Mouse (Mus musculus) kidney, embryonic 15.5 days (tissue): Measurements from ENCODE around the gene Vopp1. TPM values are rescaled to one million over a fixed set of nuclear protein-coding genes. Genes with fewer than 3 reads are reported as not detected.

Source experiments
- ATAC-seq: fragments of 200-750 bp; cut with Nextera tagmentation; replicated peaks from 2 replicates; pipeline ENCODE4 v1.8.0; 2017; ENCODE audit warnings: moderate TSS enrichment; ENCODE audit not compliant: low FRiP score
- H3K27ac ChIP-seq: fragments of 300-500 bp; sonication (generic); 2 replicates; pipeline ENCODE4 v1.5.1; 2015; ENCODE audit warnings: mild to moderate bottlenecking, inconsistent platforms
- H3K27me3 ChIP-seq: fragments of 300-500 bp; sonication (generic); 2 replicates; pipeline ENCODE4 v1.6.1; 2015; ENCODE audit warnings: inconsistent platforms
- H3K36me3 ChIP-seq: fragments of 300-500 bp; sonication (generic); 2 replicates; pipeline ENCODE4 v1.6.1; 2015; ENCODE audit warnings: inconsistent platforms
- H3K4me1 ChIP-seq: fragments of 300-500 bp; sonication (generic); 2 replicates; pipeline ENCODE4 v1.6.1; 2015; ENCODE audit warnings: inconsistent platforms
- H3K4me2 ChIP-seq: fragments of 300-500 bp; sonication (generic); 2 replicates; pipeline ENCODE4 v1.6.1; 2015; ENCODE audit warnings: moderate library complexity, mild to moderate bottlenecking, inconsistent platforms
- H3K4me3 ChIP-seq: fragments of 300-500 bp; sonication (generic); replicated peaks from 2 replicates; pipeline ENCODE4 v1.5.1; 2015; ENCODE audit warnings: mild to moderate bottlenecking, inconsistent platforms
- H3K9ac ChIP-seq: fragments of 300-500 bp; sonication (generic); 2 replicates; pipeline ENCODE4 v1.6.1; 2015; ENCODE audit warnings: mild to moderate bottlenecking, inconsistent platforms
- H3K9me3 ChIP-seq: fragments of 300-500 bp; sonication (generic); replicated peaks from 2 replicates; pipeline ENCODE4 v1.6.1; 2016; ENCODE audit warnings: inconsistent platforms
- WGBS: fragments of 180-500 bp; shearing (Covaris S2); methylation state at CpG from one replicate; pipeline ENCODE4 v1.1.7; 2015; ENCODE audit warnings: mixed read lengths; 5-methylcytosine and 5-hydroxymethylcytosine counted together
- polyA plus RNA-seq: library from polyadenylated mRNA; unstranded; fragments of >200 nt; fragmentation: Nextera tagmentation; extraction: Ambion mirVana; gene quantifications from 2 replicates; pipeline ENCODE4 v1.2.1, GENCODE M21; 2015

Vopp1 gene
- polyA plus RNA-seq, 1 experiment from 2014 or later: 44.8 TPM

DNA sequence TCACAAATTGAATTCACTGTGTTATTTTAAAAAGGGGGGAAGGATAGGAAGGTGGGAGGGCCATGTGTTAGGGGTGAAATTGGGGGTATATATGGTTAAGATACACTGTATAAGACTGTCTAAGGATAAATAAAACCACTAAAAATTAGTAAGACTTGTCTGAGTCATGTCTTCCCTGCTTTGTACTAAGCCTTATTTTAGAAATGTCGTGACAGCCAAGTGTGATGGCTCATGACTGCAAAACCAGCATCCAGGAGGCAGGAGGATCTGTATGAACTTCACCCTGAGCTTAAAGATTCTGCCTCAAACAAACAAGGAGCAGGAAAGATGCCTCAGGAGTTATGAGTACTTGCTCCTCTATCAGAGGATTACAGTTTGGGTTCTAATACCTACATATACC, 140.8 kb downstream of the Vopp1 start:
- ATAC-seq: no peak
- Histone ChIP-seq H3K27me3 (no peaks in the 10 kb centered on the region), H3K4me2 (no peak overlapping the region), H3K4me1 (no peaks in the 10 kb centered on the region), H3K9ac (no peak overlapping the region), H3K9me3 (peaks cover 10% of the 10 kb centered on the region), H3K27ac (no peak overlapping the region), H3K36me3 (peaks cover 48% of the 10 kb centered on the region), H3K4me3 (no peak overlapping the region)
- 95% methylated on average over 1 of the region's 1 CpGs for WGBS

Other genes with a start within 250 kb of the Vopp1 start
- 3.8 and 4.9 TPM in 2 replicates for gene Herc6, start 244.2 kb downstream of the Vopp1 start, polyA plus RNA-seq
- gene Pyurf, start 133.1 kb downstream of the Vopp1 start, polyA plus RNA-seq: 23.1 and 23.4 TPM in 2 replicates
- 33.6 and 34.6 TPM in 2 replicates for gene Lancl2, start 122.6 kb downstream of the Vopp1 start, polyA plus RNA-seq
- 0.14 TPM in 1 of 2 replicates, not detected in the other for gene Vmn1r21, start 25.2 kb upstream of the Vopp1 start, polyA plus RNA-seq
- not detected in 2 replicates for gene Vmn1r22, start 82.9 kb upstream of the Vopp1 start, polyA plus RNA-seq
- gene Vmn1r23, start 101.7 kb upstream of the Vopp1 start, polyA plus RNA-seq: not detected in 2 replicates
- not detected in 2 replicates for gene Vmn1r24, start 136.3 kb upstream of the Vopp1 start, polyA plus RNA-seq
- not detected in 2 replicates for gene Vmn1r25, start 155.7 kb upstream of the Vopp1 start, polyA plus RNA-seq
- gene Vmn1r26, start 190.0 kb upstream of the Vopp1 start, polyA plus RNA-seq: not detected in 2 replicates